Mouse (Mus musculus) liver, postnatal 0 days (tissue): ENCODE results near the gene Rbm20. TPM values are rescaled to one million over a fixed set of nuclear protein-coding genes. Genes with fewer than 3 reads are reported as not detected.

Experiments
- ATAC-seq: fragments of 200-750 bp; cut with Nextera tagmentation; 2 replicates; pipeline ENCODE4 v1.8.0; 2017; ENCODE audit warnings: mild to moderate bottlenecking, moderate library complexity
- DNase-seq: peaks from one replicate; pipeline ENCODE4 v3.0.0-alpha.2; 2016
- H3K27ac ChIP-seq: fragments of 300-500 bp; sonication (generic); 2 replicates; pipeline ENCODE4 v1.5.1; 2014; ENCODE audit warnings: antibody characterized with exemption, moderate library complexity, mild to moderate bottlenecking, low read depth
- H3K27me3 ChIP-seq: fragments of 300-500 bp; sonication (generic); 2 replicates; pipeline ENCODE4 v1.6.1; 2014; ENCODE audit warnings: low read length, control low read depth, mixed read lengths; ENCODE audit not compliant: insufficient read depth
- H3K36me3 ChIP-seq: fragments of 300-500 bp; sonication (generic); replicated peaks from 2 replicates; pipeline ENCODE4 v1.6.1; 2014; ENCODE audit warnings: mild to moderate bottlenecking, control low read depth, low read length, moderate library complexity, mixed read lengths; ENCODE audit not compliant: insufficient read depth
- H3K4me1 ChIP-seq: fragments of 300-500 bp; sonication (generic); 2 replicates; pipeline ENCODE4 v1.6.1; 2014; ENCODE audit warnings: antibody characterized with exemption, mild to moderate bottlenecking, control low read depth; ENCODE audit not compliant: insufficient read depth
- H3K4me2 ChIP-seq: fragments of 300-500 bp; sonication (generic); 2 replicates; pipeline ENCODE4 v1.6.1; 2014; ENCODE audit warnings: low read depth, mild to moderate bottlenecking, low read length, moderate library complexity, mixed read lengths
- H3K4me3 ChIP-seq: fragments of 300-500 bp; sonication (generic); 2 replicates; pipeline ENCODE4 v1.5.1; 2014; ENCODE audit warnings: low read depth, low read length
- H3K9ac ChIP-seq: fragments of 300-500 bp; sonication (generic); replicated peaks from 2 replicates; pipeline ENCODE4 v1.6.1; 2014; ENCODE audit warnings: mild to moderate bottlenecking, moderate library complexity
- H3K9me3 ChIP-seq: fragments of 300-500 bp; sonication (generic); 2 replicates; pipeline ENCODE4 v1.6.1; 2016; ENCODE audit warnings: mild to moderate bottlenecking, control low read depth, low read length, mixed read lengths
- CTCF ChIP-seq: sonication (generic); IDR thresholded peaks from 2 replicates; pipeline ENCODE4 v1.5.1; 2016; ENCODE audit warnings: antibody characterized with exemption, low read depth
- EP300 ChIP-seq: IDR thresholded peaks from 2 replicates; pipeline ENCODE4 v1.6.1; 2016; ENCODE audit warnings: antibody characterized with exemption, low read depth, mild to moderate bottlenecking
- WGBS: fragments of 180-500 bp; shearing (Covaris S2); extraction: QIAGEN DNeasy Blood & Tissue Kit; methylation state at CpG from one replicate; pipeline ENCODE4 v1.1.7; 2014; ENCODE audit not compliant: insufficient replicate concordance; 5-methylcytosine and 5-hydroxymethylcytosine counted together
- polyA plus RNA-seq: library from polyadenylated mRNA; unstranded; fragments of >200 nt; fragmentation: Nextera tagmentation; extraction: Ambion mirVana; gene quantifications from 2 replicates; pipeline ENCODE4 v1.2.1, GENCODE M21; 2015

The Rbm20 gene
- polyA plus RNA-seq, 1 experiment from 2014 or later, result 0.16 TPM

DNA sequence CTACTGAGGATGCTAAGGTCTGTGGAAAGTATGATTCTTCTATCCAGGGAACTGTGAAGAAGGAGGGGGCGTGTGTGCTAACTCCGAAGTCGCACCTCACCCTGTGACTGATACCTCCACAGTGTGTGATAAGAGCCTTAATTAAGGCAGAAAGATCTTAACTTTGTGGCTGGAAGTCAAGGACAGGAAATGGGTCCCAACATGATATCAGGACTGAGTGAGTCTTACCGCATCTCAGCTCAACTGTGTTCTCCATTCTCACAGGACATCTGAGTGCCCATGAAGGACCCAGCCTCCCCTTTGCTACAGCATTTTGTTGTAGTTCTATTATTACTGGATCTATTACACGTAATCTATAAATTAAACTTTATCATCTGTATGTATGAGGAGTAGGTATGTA is 19.7 kb upstream of the Rbm20 start:
- no peak overlapping the region for H3K9ac ChIP-seq
- TF ChIP-seq EP300, result no peak
- no peak for TF ChIP-seq CTCF
- ATAC-seq, result no peak
- H3K27me3 ChIP-seq, result no peaks in the 10 kb centered on the region
- H3K4me3 ChIP-seq, result no peak overlapping the region
- DNase-seq, result no peak
- H3K27ac ChIP-seq, result no peak overlapping the region
- 49% methylated on average over 5 of the region's 5 CpGs for WGBS
- no peak overlapping the region for H3K4me2 ChIP-seq
- H3K36me3 ChIP-seq, result no peaks in the 10 kb centered on the region
- no peaks in the 10 kb centered on the region for H3K4me1 ChIP-seq
- H3K9me3 ChIP-seq, result no peaks in the 10 kb centered on the region

DNA sequence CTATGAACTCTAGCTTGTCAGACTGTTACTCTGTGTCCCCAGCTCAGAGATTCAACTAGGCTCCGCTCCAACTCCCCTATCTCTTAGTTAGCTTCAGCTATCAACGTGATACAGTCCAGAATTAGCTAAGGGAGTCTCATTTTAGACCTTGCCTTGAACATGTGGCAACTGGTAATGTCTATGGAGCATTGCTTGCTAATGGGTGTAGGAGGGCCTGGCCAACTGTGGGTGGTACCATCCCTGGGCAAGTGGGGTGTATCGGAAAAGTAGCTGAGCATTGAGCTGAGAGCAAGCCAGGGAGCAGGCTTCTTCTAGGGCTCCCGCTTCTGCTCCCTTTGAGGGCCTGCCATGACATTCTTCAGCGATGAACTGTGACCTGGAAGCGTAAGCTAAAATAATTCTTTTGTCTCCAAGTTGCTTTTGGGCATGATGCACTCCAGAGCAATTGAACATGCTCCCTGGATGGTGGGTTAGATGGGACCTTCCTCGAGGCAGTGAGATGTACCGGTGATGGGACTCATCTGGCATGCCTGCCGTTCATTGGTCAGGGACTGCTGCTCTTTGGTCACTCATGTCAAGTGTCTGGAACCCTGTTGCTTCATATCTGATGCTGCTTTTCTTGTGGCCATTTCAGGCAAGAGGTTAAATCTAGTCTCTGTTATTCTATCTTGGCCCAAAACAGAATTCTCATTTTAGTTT is 16.2 kb upstream of the Rbm20 start:
- 78% methylated on average over 9 of the region's 9 CpGs for WGBS
- no peak overlapping the region for H3K4me2 ChIP-seq
- ATAC-seq (no peak), DNase-seq (no peak)
- no peak overlapping the region for H3K9ac ChIP-seq
- H3K36me3 ChIP-seq, result no peaks in the 10 kb centered on the region
- H3K4me3 ChIP-seq, result no peak overlapping the region
- no peaks in the 10 kb centered on the region for H3K9me3 ChIP-seq
- H3K27me3 ChIP-seq, result no peaks in the 10 kb centered on the region
- H3K27ac ChIP-seq, result no peak overlapping the region
- H3K4me1 ChIP-seq, result no peaks in the 10 kb centered on the region
- TF ChIP-seq EP300, result no peak
- TF ChIP-seq CTCF, result no peak

DNA sequence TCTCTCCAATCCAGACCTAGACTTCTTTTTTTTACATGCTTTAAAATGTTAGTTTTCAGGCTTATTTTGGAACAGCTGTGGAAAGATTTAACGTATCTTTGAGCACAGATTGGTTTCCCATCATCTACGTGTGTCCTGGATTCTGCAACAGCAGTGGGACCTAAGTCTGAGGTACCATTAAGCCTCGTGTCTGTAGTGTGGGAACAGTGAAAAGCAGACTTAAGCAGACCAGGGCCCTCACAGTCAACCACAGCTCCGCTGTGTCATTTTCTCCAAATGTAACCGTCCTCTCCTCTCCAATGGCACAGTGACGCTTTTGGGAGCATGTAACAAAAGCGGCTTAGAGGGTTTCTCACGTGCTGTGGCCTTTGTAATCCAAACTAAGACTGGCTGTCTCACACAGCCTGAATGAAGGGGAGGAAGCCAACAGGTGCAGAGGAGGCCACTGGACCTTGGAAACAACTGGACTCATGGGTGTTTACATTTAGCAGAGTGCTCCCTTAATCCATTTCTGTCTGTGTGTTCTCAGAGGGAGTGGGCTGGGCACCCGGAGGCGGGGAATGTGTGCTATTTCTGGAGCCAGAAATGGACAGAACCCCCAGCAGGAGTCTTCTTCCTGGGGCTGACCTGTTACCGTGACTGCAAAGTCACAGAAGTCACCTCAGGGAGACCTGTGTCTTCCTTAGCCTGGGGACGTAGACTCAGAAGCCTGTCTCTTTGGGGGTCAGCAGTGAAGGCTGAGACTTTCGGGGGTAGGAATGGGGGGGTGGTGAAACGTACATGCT is 15.0 kb upstream of the Rbm20 start:
- H3K36me3 ChIP-seq, result no peaks in the 10 kb centered on the region
- no peak for TF ChIP-seq EP300
- no peak for TF ChIP-seq CTCF
- WGBS, result 60% methylated on average over 14 of the region's 14 CpGs

DNA sequence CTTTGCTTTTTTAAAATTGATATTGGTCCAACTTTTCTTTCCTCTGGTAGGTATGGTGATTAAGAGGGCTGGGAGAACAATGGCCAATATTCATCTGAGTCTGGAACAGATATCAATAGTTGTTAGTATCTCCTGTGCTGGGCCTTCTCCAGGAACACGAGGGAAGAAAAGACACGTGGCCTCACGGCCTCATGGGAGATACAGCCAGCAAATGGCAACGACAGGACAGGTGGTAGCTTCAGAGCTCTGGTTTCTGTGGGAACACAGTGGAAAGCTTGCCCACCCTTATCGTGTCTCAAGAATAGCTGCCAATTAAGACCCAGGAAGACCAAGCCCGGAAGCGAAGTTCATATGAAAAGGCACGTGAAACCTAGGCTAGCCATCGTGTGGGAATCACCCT is 12.3 kb upstream of the Rbm20 start:
- ATAC-seq (no peak), DNase-seq (no peak)
- TF ChIP-seq EP300 (no peak), CTCF (no peak)
- H3K4me2 ChIP-seq, result no peak overlapping the region
- H3K27me3 ChIP-seq, result no peaks in the 10 kb centered on the region
- H3K4me1 ChIP-seq, result no peaks in the 10 kb centered on the region
- H3K4me3 ChIP-seq, result no peak overlapping the region
- no peaks in the 10 kb centered on the region for H3K9me3 ChIP-seq
- no peak overlapping the region for H3K9ac ChIP-seq
- H3K27ac ChIP-seq, result no peak overlapping the region
- H3K36me3 ChIP-seq, result no peaks in the 10 kb centered on the region
- 82% methylated on average over 9 of the region's 9 CpGs for WGBS

More for the DNA sequence above, 15.0 kb upstream of the Rbm20 start:
- Histone ChIP-seq H3K4me2 (no peak overlapping the region), H3K27ac (no peak overlapping the region), H3K9me3 (no peaks in the 10 kb centered on the region), H3K4me3 (no peak overlapping the region), H3K9ac (no peak overlapping the region), H3K4me1 (no peaks in the 10 kb centered on the region), H3K27me3 (no peaks in the 10 kb centered on the region)
- no peak for ATAC-seq
- DNase-seq, result no peak

DNA sequence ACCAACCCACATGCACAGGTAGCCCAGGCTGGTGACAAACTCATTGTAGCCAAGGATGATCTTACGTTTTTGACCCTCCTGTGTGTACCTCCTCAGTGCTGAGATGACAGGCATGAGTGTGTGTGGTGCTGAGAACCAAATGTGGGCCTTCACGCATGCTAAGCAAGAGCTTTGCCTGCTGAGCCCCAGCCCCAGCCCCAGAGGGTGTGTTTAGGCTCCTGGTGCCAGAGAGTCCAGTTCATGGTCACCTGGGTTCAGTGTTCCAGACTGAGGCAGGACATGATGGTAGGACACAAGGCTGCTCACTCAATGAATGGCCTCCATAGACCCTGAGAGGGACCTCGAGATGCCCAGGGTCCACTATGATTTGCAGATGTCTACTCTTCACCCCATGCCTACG is 11.7 kb upstream of the Rbm20 start:
- Histone ChIP-seq H3K4me3 (no peak overlapping the region), H3K36me3 (no peaks in the 10 kb centered on the region), H3K4me2 (no peak overlapping the region), H3K27ac (no peak overlapping the region), H3K27me3 (no peaks in the 10 kb centered on the region), H3K9me3 (no peaks in the 10 kb centered on the region), H3K4me1 (no peaks in the 10 kb centered on the region), H3K9ac (no peak overlapping the region)
- no peak for ATAC-seq
- no peak for TF ChIP-seq EP300
- no peak for TF ChIP-seq CTCF
- 71% methylated on average over 4 of the region's 4 CpGs for WGBS
- DNase-seq, result no peak

DNA sequence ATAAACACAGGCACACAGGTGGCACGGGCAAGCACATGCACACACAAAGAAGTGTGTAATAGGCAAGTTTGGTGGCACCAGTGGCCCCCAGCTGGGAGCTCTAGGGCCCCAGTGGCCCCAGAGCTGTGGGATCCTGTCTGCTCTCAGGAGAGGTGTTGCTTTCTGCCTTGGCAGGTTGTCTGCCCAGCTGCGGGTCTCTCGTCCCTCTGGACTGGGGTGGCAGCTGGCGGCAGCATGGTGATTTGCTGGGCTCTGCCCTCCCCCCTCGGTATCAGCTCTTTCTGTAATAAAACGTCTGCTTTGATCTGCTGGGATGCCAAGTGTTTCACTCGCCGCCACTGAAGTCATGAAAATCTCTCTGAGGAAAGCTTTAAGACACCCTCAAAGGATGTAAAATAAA is 10.4 kb upstream of the Rbm20 start:
- peaks cover 10% of the 10 kb centered on the region; the same call in 1 of the 2 replicates for H3K27me3 ChIP-seq
- no peak for ATAC-seq
- no peak overlapping the region for H3K9ac ChIP-seq
- 55% methylated on average over 8 of the region's 8 CpGs for WGBS
- H3K4me3 ChIP-seq, result no peak overlapping the region
- H3K9me3 ChIP-seq, result no peaks in the 10 kb centered on the region
- DNase-seq, result no peak
- H3K4me1 ChIP-seq, result no peaks in the 10 kb centered on the region
- no peak for TF ChIP-seq EP300
- TF ChIP-seq CTCF, result no peak
- no peaks in the 10 kb centered on the region for H3K36me3 ChIP-seq
- H3K4me2 ChIP-seq, result no peak overlapping the region
- no peak overlapping the region for H3K27ac ChIP-seq
